Mouse (Mus musculus): ENCODE data around the gene Slf2. TPM values are rescaled to one million over a fixed set of nuclear protein-coding genes. Genes with fewer than 3 reads are reported as not detected.

Slf2 gene
- 39.4 and 79.5 TPM in 2 replicates for polyA plus RNA-seq (2012; ENCODE audit: low replicate concordance)

DNA sequence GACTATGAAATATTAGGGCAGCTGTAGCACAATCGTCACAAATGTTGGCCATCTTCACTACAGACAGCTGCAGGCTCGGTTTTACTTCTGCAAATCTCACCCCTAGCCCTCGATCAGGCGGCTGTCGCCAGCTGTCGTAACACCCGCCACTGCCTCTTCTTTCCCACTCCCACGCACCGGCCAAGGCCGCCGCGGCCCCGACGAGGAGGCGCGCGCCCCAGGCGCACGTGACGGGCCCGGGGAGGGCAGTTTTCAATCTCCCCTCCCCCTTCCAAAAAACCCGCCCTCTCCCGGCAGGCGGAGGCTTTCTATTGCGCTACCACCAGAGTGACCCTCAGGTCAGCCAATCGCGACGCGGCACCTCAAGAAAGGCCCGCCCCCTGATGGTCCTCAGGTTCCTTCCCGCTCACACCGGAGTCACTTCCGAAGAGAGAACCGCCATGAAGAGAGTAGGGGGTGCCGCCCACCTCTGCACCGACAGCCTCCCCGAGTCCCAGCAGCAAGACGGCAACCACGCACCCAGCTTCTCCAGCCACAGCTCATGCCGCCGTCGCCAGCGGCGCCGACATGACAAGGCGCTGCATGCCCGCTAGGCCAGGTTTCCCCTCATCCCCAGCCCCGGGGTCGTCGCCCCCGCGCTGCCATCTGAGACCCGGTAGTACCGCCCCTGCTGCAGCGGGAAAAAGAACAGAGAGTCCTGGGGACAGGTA lies at the start of gene Slf2:
TSS of gene Slf2 (plus strand) at position 408 of the 710 bp plus-strand sequence.

DNA sequence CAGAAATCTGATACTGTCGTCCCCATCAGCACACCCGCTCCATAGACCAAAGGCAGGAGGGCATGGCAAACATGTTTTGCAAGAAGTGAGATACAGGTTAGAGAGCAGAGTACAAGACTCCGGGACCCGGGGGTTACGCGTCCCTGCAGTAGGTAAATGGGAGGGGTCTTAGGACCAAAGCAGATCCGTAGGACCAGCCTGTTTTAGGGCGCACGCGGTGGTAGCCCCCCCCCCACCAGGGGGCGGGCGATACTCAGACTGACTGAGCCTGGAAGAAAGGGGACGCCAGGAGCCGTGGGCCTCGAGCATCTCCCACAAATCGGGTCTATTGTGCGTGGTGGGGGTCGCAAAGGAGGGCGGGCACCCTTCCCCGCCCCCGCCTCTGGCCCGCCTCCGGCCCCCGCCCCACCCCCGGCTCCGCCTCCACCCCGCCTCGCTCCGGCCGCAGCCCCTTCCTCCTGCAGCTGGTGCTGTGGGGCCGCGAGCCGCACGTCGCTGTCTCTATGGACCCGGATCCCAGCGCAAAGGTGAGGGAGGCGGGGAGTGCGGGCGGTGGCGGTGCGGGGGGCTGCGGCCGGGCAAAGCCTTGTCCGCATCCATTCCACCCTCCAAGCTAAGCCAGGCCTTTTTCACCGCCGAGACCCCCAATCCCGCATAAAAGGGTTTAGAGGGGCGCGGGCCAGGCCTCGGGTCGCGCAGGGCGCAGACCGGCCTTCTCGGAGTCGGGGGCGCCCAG lies 58.0 kb downstream of the Slf2 start, which contains the start of gene Sema4g:
TSS of gene Sema4g (plus strand) at position 271 of the 736 bp plus-strand sequence.

DNA sequence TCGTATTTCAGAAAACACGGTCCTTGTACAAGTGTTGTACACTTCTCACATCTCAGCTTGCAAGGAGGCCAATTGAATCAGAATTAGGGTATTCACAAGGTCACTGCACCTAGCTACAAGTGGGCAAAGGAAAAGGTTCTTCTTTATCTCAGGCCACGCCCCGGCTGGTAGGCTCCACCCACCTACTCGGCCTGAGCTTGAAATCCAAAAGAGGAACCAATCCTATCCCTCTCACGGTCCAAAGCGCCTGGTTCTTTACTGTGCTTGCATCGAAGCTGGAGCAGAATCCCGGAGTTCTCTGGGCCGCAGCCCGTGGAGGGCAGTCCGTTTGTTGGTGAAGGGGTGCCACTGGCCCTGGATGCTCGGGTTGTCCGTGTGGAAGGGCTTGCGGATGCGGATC lies 74.5 kb downstream of the Slf2 start, which contains the start of gene Twnk:
TSS of gene Twnk (plus strand) at position 220 of the 400 bp plus-strand sequence.

DNA sequence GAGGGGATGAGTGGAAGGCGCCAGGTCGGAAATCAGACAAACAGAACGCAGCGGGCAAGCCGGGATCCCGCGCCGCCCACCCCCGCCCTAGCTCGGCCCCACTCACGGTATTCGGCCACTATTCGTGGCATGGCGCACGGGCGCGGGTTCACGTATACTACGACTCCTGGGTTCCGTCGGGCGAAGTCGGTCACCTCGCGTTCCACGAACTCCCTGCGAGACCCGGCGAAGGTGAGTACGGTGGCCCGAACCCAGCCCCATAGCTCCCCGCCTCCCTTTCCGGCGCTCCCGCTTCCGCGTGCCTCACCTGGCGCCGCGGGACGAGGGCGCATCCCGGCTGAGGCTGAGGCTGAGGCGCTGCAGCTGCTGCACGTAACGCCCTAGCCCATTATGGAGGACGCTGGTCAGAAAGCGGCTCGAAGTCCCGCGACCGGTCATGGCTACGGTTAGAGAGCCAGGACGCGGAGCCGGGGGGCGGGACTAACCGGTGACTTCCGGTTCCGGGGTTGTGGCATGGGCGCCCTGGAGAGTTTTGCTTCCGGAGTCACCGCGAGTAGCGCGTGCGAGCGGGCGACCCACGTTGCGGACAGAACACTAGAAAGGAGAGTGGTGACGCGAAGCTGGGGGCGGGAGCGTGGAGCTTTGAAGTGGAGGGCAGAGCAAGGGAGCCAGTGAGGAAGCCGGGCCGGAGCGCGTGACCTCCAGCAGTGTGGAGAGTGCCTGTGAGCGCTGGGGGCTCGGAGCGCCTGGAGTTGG lies 75.2 kb downstream of the Slf2 start, which contains the start of gene Mrpl43:
TSS of gene Mrpl43 (minus strand) at position 486 of the 756 bp plus-strand sequence.

GRCm38 (mm10) chr19:45014335-45014971 lies 83.5 kb downstream of the Slf2 start, which contains the start of gene Lzts2:
Gene Lzts2 (plus strand): TSS chr19:45014414.

Other genes with a start within 250 kb of the Slf2 start
- gene Pax2, start 175.1 kb upstream of the Slf2 start, polyA plus RNA-seq (2012; ENCODE audit: low replicate concordance) = not detected in 2 replicates
- 0.41 and 0.56 TPM in 2 replicates for gene Sema4g, start 58.0 kb downstream of the Slf2 start, polyA plus RNA-seq (2012; ENCODE audit: low replicate concordance)
- 5.6 and 6.8 TPM in 2 replicates for gene Twnk, start 74.5 kb downstream of the Slf2 start, polyA plus RNA-seq (2012; ENCODE audit: low replicate concordance)
- 74.0 and 98.5 TPM in 2 replicates for gene Mrpl43, start 75.3 kb downstream of the Slf2 start, polyA plus RNA-seq (2012; ENCODE audit: low replicate concordance)
- 7.7 and 13.6 TPM in 2 replicates for gene Lzts2, start 83.3 kb downstream of the Slf2 start, polyA plus RNA-seq (2012; ENCODE audit: low replicate concordance)
- gene Pdzd7, start 114.6 kb downstream of the Slf2 start, polyA plus RNA-seq (2012; ENCODE audit: low replicate concordance) = 0.04 and 0.37 TPM in 2 replicates
- gene Sfxn3, start 116.4 kb downstream of the Slf2 start, polyA plus RNA-seq (2012; ENCODE audit: low replicate concordance) = 18.5 and 22.9 TPM in 2 replicates
- gene Kazald1, start 144.1 kb downstream of the Slf2 start, polyA plus RNA-seq (2012; ENCODE audit: low replicate concordance) = 0.82 and 0.84 TPM in 2 replicates
- 0.91 and 1.6 TPM in 2 replicates for gene Tlx1, start 219.5 kb downstream of the Slf2 start, polyA plus RNA-seq (2012; ENCODE audit: low replicate concordance)

All from hematopoietic multipotent progenitor cell, adult 10-12 weeks (in vitro differentiated cells).